Mouse (Mus musculus): Measurements from ENCODE around the gene Snrpc. TPM values are rescaled to one million over a fixed set of nuclear protein-coding genes. Genes with fewer than 3 reads are reported as not detected.

Snrpc gene
- polyA plus RNA-seq, 1 experiment from 2014 or later = 277 TPM

- WGBS = 76% methylated on average over 4 of the region's 4 CpGs
- no peak for ATAC-seq (ENCODE audit: insufficient number of reproducible peaks, low FRiP score, low TSS enrichment, low read depth)
- peaks cover 36% of the 10 kb centered on the region for H3K4me1 ChIP-seq
- H3K4me2 ChIP-seq = no peak overlapping the region
- H3K36me3 ChIP-seq = no peaks in the 10 kb centered on the region
- no peaks in the 10 kb centered on the region for H3K9me3 ChIP-seq
- no peak overlapping the region for H3K9ac ChIP-seq
- no peak overlapping the region for H3K27ac ChIP-seq
- H3K4me3 ChIP-seq = no peak overlapping the region
- no peaks in the 10 kb centered on the region for H3K27me3 ChIP-seq
These were observed 34.2 kb upstream of the Snrpc start for GRCm38 (mm10) chr17:27803752-27804151.

GRCm38 (mm10) chr17:27804156-27804690 lies 33.7 kb upstream of the Snrpc start:
- ATAC-seq (ENCODE audit: insufficient number of reproducible peaks, low FRiP score, low TSS enrichment, low read depth) = no peak
- H3K9ac ChIP-seq = no peak overlapping the region
- no peak overlapping the region for H3K27ac ChIP-seq
- no peaks in the 10 kb centered on the region for H3K36me3 ChIP-seq
- no peaks in the 10 kb centered on the region for H3K27me3 ChIP-seq
- no peak overlapping the region for H3K4me2 ChIP-seq
- no peaks in the 10 kb centered on the region for H3K9me3 ChIP-seq
- 83% methylated on average over 7 of the region's 7 CpGs for WGBS
- peaks cover 32% of the 10 kb centered on the region for H3K4me1 ChIP-seq
- H3K4me3 ChIP-seq = no peak overlapping the region

GRCm38 (mm10) chr17:27804803-27805770 lies 32.9 kb upstream of the Snrpc start:
- no peak overlapping the region for H3K4me2 ChIP-seq
- no peaks in the 10 kb centered on the region for H3K9me3 ChIP-seq
- H3K27ac ChIP-seq = 0 out of 2 replicates have a peak overlapping the region, but pooled peaks have one; percentile 11
- no peak for ATAC-seq (ENCODE audit: insufficient number of reproducible peaks, low FRiP score, low TSS enrichment, low read depth)
- no peak overlapping the region for H3K9ac ChIP-seq
- 75% methylated on average over 10 of the region's 10 CpGs for WGBS
- H3K36me3 ChIP-seq = no peaks in the 10 kb centered on the region
- peaks cover 26% of the 10 kb centered on the region for H3K4me1 ChIP-seq
- H3K4me3 ChIP-seq = no peak overlapping the region
- no peaks in the 10 kb centered on the region for H3K27me3 ChIP-seq

- H3K27ac ChIP-seq = no peak overlapping the region
- no peak for ATAC-seq (ENCODE audit: insufficient number of reproducible peaks, low FRiP score, low TSS enrichment, low read depth)
- 36% methylated on average over 2 of the region's 2 CpGs for WGBS
These were observed 30.3 kb upstream of the Snrpc start for GRCm38 (mm10) chr17:27807542-27808078.

GRCm38 (mm10) chr17:27810569-27811331 lies 27.2 kb upstream of the Snrpc start:
- Histone ChIP-seq H3K4me2 (no peak overlapping the region), H3K9me3 (no peaks in the 10 kb centered on the region), H3K4me3 (no peak overlapping the region), H3K4me1 (peaks cover 17% of the 10 kb centered on the region), H3K36me3 (no peaks in the 10 kb centered on the region), H3K27ac (no peak overlapping the region), H3K27me3 (no peaks in the 10 kb centered on the region), H3K9ac (no peak overlapping the region)
- ATAC-seq (ENCODE audit: insufficient number of reproducible peaks, low FRiP score, low TSS enrichment, low read depth) = no peak
- 81% methylated on average over 16 of the region's 16 CpGs for WGBS

More at GRCm38 (mm10) chr17:27807542-27808078, 30.3 kb upstream of the Snrpc start:
- Histone ChIP-seq H3K4me1 (peaks cover 22% of the 10 kb centered on the region), H3K9ac (no peak overlapping the region), H3K4me2 (no peak overlapping the region), H3K36me3 (no peaks in the 10 kb centered on the region), H3K4me3 (no peak overlapping the region), H3K9me3 (no peaks in the 10 kb centered on the region), H3K27me3 (no peaks in the 10 kb centered on the region)

- Histone ChIP-seq H3K27ac (no peak overlapping the region), H3K9me3 (no peaks in the 10 kb centered on the region), H3K36me3 (no peaks in the 10 kb centered on the region), H3K9ac (no peak overlapping the region), H3K4me1 (peaks cover 5% of the 10 kb centered on the region; the same call in 1 of the 2 replicates), H3K27me3 (no peaks in the 10 kb centered on the region), H3K4me2 (no peak overlapping the region), H3K4me3 (no peak overlapping the region)
- WGBS = 69% methylated on average over 3 of the region's 3 CpGs
- ATAC-seq (ENCODE audit: insufficient number of reproducible peaks, low FRiP score, low TSS enrichment, low read depth) = no peak
These were observed 26.0 kb upstream of the Snrpc start for GRCm38 (mm10) chr17:27811980-27812379.

- no peaks in the 10 kb centered on the region for H3K9me3 ChIP-seq
- no peak overlapping the region for H3K9ac ChIP-seq
- no peak overlapping the region for H3K4me2 ChIP-seq
- H3K4me3 ChIP-seq = no peak overlapping the region
- peaks cover 21% of the 10 kb centered on the region for H3K4me1 ChIP-seq
- H3K27ac ChIP-seq = no peak overlapping the region
- no peak for ATAC-seq (ENCODE audit: insufficient number of reproducible peaks, low FRiP score, low TSS enrichment, low read depth)
- H3K36me3 ChIP-seq = no peaks in the 10 kb centered on the region
- no peaks in the 10 kb centered on the region for H3K27me3 ChIP-seq
These were observed 23.3 kb upstream of the Snrpc start for GRCm38 (mm10) chr17:27814606-27815005.

- Histone ChIP-seq H3K27me3 (no peaks in the 10 kb centered on the region), H3K4me2 (peak overlapping the region; percentile 74), H3K9me3 (no peaks in the 10 kb centered on the region), H3K4me1 (peaks cover 25% of the 10 kb centered on the region), H3K9ac (peak overlapping the region; percentile 90), H3K4me3 (peak overlapping the region; percentile 92), H3K36me3 (no peaks in the 10 kb centered on the region), H3K27ac (peak overlapping the region; percentile 90)
- WGBS = 15% methylated on average over 7 of the region's 7 CpGs
- no peak for ATAC-seq (ENCODE audit: insufficient number of reproducible peaks, low FRiP score, low TSS enrichment, low read depth)
These were observed 18.9 kb upstream of the Snrpc start for GRCm38 (mm10) chr17:27819011-27819410.

GRCm38 (mm10) chr17:27819521-27819970 lies 18.4 kb upstream of the Snrpc start:
- Histone ChIP-seq H3K4me3 (peak overlapping the region; percentile 92), H3K27ac (peak overlapping the region; percentile 90), H3K9me3 (no peaks in the 10 kb centered on the region), H3K36me3 (no peaks in the 10 kb centered on the region), H3K9ac (peak overlapping the region; percentile 90), H3K4me2 (peak overlapping the region; percentile 74), H3K4me1 (peaks cover 25% of the 10 kb centered on the region), H3K27me3 (no peaks in the 10 kb centered on the region)
- under 1% methylated on average over 20 of the region's 20 CpGs for WGBS
- ATAC-seq (ENCODE audit: insufficient number of reproducible peaks, low FRiP score, low TSS enrichment, low read depth) = no peak

- H3K9ac ChIP-seq = peak overlapping the region; percentile 90
- peak overlapping the region; percentile 92 for H3K4me3 ChIP-seq
- no peaks in the 10 kb centered on the region for H3K9me3 ChIP-seq
- no peak; the same call in 1 of the 2 replicates for ATAC-seq (ENCODE audit: insufficient number of reproducible peaks, low FRiP score, low TSS enrichment, low read depth)
- H3K36me3 ChIP-seq = no peaks in the 10 kb centered on the region
- under 1% methylated on average over 59 of the region's 62 CpGs for WGBS
- no peaks in the 10 kb centered on the region for H3K27me3 ChIP-seq
- peak overlapping the region; percentile 74 for H3K4me2 ChIP-seq
- H3K4me1 ChIP-seq = peaks cover 25% of the 10 kb centered on the region
- peak overlapping the region; percentile 90 for H3K27ac ChIP-seq
These were observed 17.9 kb upstream of the Snrpc start for GRCm38 (mm10) chr17:27819971-27820567.

Data from limb, embryonic 15.5 days (tissue).